Mouse (Mus musculus) CH12.LX (cell line): Measurements from ENCODE around the gene Sfxn1. TPM values are rescaled to one million over a fixed set of nuclear protein-coding genes. Genes with fewer than 3 reads are reported as not detected.
A peak's percentile ranks its signal among the peaks of the same experiment; 100 is the strongest.

Source experiments
- DNase-seq: peaks from one replicate; pipeline ENCODE4 v3.0.0-alpha.2; 2013; ENCODE audit errors: extremely low read depth
- H3K27ac ChIP-seq: 2 replicates; pipeline ENCODE4 v1.5.1; 2012; ENCODE audit warnings: low read depth, mild to moderate bottlenecking, control low read depth, moderate library complexity; ENCODE audit not compliant: insufficient read depth
- H3K27me3 ChIP-seq: replicated peaks from 2 replicates; pipeline ENCODE3; 2012; ENCODE audit warnings: inconsistent platforms
- H3K36me3 ChIP-seq, 2 experiments: replicated peaks in 1 of 2; 2 replicates each; pipeline versions ENCODE3 to v1.6.1; 2012; ENCODE audit warnings: inconsistent platforms in 1 of 2, low read length in 1 of 2, mild to moderate bottlenecking in 1 of 2, mixed read lengths in 1 of 2, moderate library complexity in 1 of 2; ENCODE audit not compliant: control insufficient read depth in 1 of 2, insufficient read depth in 1 of 2
- H3K4me1 ChIP-seq, 2 experiments: 2 replicates each; pipeline ENCODE4 v1.6.1; 2012; ENCODE audit warnings: inconsistent platforms in 1 of 2, moderate library complexity in 1 of 2; ENCODE audit not compliant: insufficient read depth in 2 of 2, control insufficient read depth in 1 of 2
- H3K4me2 ChIP-seq: 2 replicates; pipeline ENCODE4 v1.6.1; 2012; ENCODE audit warnings: low read depth, mild to moderate bottlenecking, control low read depth; ENCODE audit not compliant: poor library complexity, insufficient read depth, severe bottlenecking
- H3K4me3 ChIP-seq, 3 experiments: fragments of 150-350 bp in 1 of 3; sonication (generic) in 1 of 3; replicated peaks in 1 of 3; 2 replicates each; pipeline versions ENCODE3 to v1.5.1; 2011 to 2012; ENCODE audit warnings: low read depth in 2 of 3, low read length in 2 of 3, mild to moderate bottlenecking in 2 of 3, moderate library complexity in 2 of 3, control low read depth in 1 of 3, improper control_type of control experiment in 1 of 3, inconsistent platforms in 1 of 3, mixed read lengths in 1 of 3; ENCODE audit not compliant: poor library complexity in 1 of 3
- H3K79me2 ChIP-seq: replicated peaks from 2 replicates; pipeline ENCODE4 v1.6.1; 2012; ENCODE audit warnings: mild to moderate bottlenecking, moderate library complexity; ENCODE audit not compliant: control insufficient read depth, poor library complexity, insufficient read depth, severe bottlenecking; ENCODE audit errors: extremely low read depth
- H3K9ac ChIP-seq: 2 replicates; pipeline ENCODE4 v1.6.1; 2012; ENCODE audit warnings: low read depth, mild to moderate bottlenecking, control low read depth, moderate library complexity; ENCODE audit not compliant: insufficient read depth
- H3K9me3 ChIP-seq: replicated peaks from 2 replicates; pipeline ENCODE3; 2012; ENCODE audit warnings: low read length, inconsistent platforms, mixed read lengths
- CTCF ChIP-seq, 2 experiments: IDR thresholded peaks in 1 of 2; conservative IDR thresholded peaks in 1 of 2; 2 replicates each; pipeline ENCODE4 v1.5.1; 2011 to 2012; ENCODE audit warnings: low read depth in 2 of 2, low read length in 2 of 2, improper control_type of control experiment in 1 of 2, inconsistent platforms in 1 of 2, mild to moderate bottlenecking in 1 of 2, moderate library complexity in 1 of 2
- E2F4 ChIP-seq: IDR thresholded peaks from 2 replicates; pipeline ENCODE4 v1.6.1; 2011; ENCODE audit warnings: low read depth, low read length, improper control_type of control experiment; ENCODE audit not compliant: insufficient replicate concordance
- ELF1 ChIP-seq: IDR thresholded peaks from 2 replicates; pipeline ENCODE4 v1.6.1; 2014; ENCODE audit warnings: low read depth, mild to moderate bottlenecking, inconsistent platforms, low read length, improper control_type of control experiment
- ETS1 ChIP-seq: conservative IDR thresholded peaks from 2 replicates; pipeline ENCODE4 v1.6.1; 2012; ENCODE audit warnings: low read depth, mild to moderate bottlenecking, inconsistent platforms, low read length, improper control_type of control experiment, moderate library complexity
- JUN ChIP-seq: IDR thresholded peaks from 2 replicates; pipeline ENCODE4 v1.6.1; 2011; ENCODE audit warnings: low read depth, mild to moderate bottlenecking, low read length, improper control_type of control experiment, moderate library complexity; ENCODE audit not compliant: insufficient read depth
- MAFK ChIP-seq: IDR thresholded peaks from 2 replicates; pipeline ENCODE4 v1.6.1; 2011; ENCODE audit warnings: low read length, improper control_type of control experiment; ENCODE audit not compliant: insufficient replicate concordance
- MAX ChIP-seq: IDR thresholded peaks from 2 replicates; pipeline ENCODE4 v1.6.1; 2011; ENCODE audit warnings: low read length, improper control_type of control experiment
- MAZ ChIP-seq: IDR thresholded peaks from 2 replicates; pipeline ENCODE4 v1.6.1; 2012; ENCODE audit warnings: low read depth, mild to moderate bottlenecking, inconsistent platforms, low read length, improper control_type of control experiment, moderate library complexity
- MEF2A ChIP-seq: IDR thresholded peaks from 2 replicates; pipeline ENCODE4 v1.6.1; 2014; ENCODE audit warnings: low read depth, mild to moderate bottlenecking, inconsistent platforms, low read length, improper control_type of control experiment, borderline replicate concordance
- MXI1 ChIP-seq: IDR thresholded peaks from 2 replicates; pipeline ENCODE4 v1.6.1; 2011; ENCODE audit warnings: mild to moderate bottlenecking, low read depth, low read length, improper control_type of control experiment
- MYC ChIP-seq: IDR thresholded peaks from 2 replicates; pipeline ENCODE4 v1.6.1; 2011; ENCODE audit warnings: low read depth, mild to moderate bottlenecking, improper control_type of control experiment, low read length
- NRF1 ChIP-seq: IDR thresholded peaks from 2 replicates; pipeline ENCODE4 v1.6.1; 2014; ENCODE audit warnings: low read depth, mild to moderate bottlenecking, inconsistent platforms, low read length, improper control_type of control experiment, moderate library complexity
- POLR2A ChIP-seq: IDR thresholded peaks from 2 replicates; pipeline ENCODE4 v1.6.1; 2011; ENCODE audit warnings: low read depth, mild to moderate bottlenecking, improper control_type of control experiment, low read length
- RCOR1 ChIP-seq: conservative IDR thresholded peaks from 2 replicates; pipeline ENCODE4 v1.6.1; 2012; ENCODE audit warnings: low read depth, mild to moderate bottlenecking, inconsistent platforms, low read length, improper control_type of control experiment
- TBP ChIP-seq: conservative IDR thresholded peaks from 2 replicates; pipeline ENCODE4 v1.6.1; 2011; ENCODE audit warnings: low read depth, low read length, improper control_type of control experiment
- USF2 ChIP-seq: conservative IDR thresholded peaks from 2 replicates; pipeline ENCODE4 v1.6.1; 2011; ENCODE audit warnings: low read depth, low read length, improper control_type of control experiment
- ZKSCAN1 ChIP-seq: IDR thresholded peaks from 2 replicates; pipeline ENCODE4 v1.6.1; 2012; ENCODE audit warnings: low read depth, inconsistent platforms, low read length, improper control_type of control experiment, borderline replicate concordance
- ZMIZ1 ChIP-seq: IDR thresholded peaks from 2 replicates; pipeline ENCODE4 v1.6.1; 2012; ENCODE audit warnings: low read depth, mild to moderate bottlenecking, inconsistent platforms, low read length, improper control_type of control experiment
- dilution Hi-C: fragments of 300-500 bp; cut with MboI; formaldehyde crosslinking; loops from 2 replicates; pipeline ENCODE4 v1.14.3; 2020; ENCODE audit warnings: low sequenced_read_pairs; ENCODE audit not compliant: extremely low pct_unique_long_range_greater_than_20kb, extremely low pct_ligation_motif_present
- in situ Hi-C: fragments of 300-500 bp; cut with MboI; formaldehyde crosslinking; loops from 3 replicates; pipeline ENCODE4 v1.14.3; 2019; ENCODE audit warnings: low sequenced_read_pairs, low pct_ligation_motif_present, low pct_unique_long_range_greater_than_20kb, mixed read lengths
- polyA plus RNA-seq: library from polyadenylated mRNA; unstranded; fragments of >175 nt; gene quantifications from 2 replicates; pipeline ENCODE4 v1.2.1, GENCODE M21; 2012; ENCODE audit warnings: low read depth; ENCODE audit not compliant: insufficient read length
- total RNA-seq, 2 experiments: library from RNA; depleted of rRNA; stranded (reverse); fragments of 300-350 nt in 1 of 2; fragments of >200 nt in 1 of 2; gene quantifications; 2 replicates each; pipeline ENCODE4 v1.2.3; 2012 to 2014

Sfxn1 gene
- total and polyA plus RNA-seq, 3 experiments: 71.7 to 147 (median 98.0) TPM

DNA sequence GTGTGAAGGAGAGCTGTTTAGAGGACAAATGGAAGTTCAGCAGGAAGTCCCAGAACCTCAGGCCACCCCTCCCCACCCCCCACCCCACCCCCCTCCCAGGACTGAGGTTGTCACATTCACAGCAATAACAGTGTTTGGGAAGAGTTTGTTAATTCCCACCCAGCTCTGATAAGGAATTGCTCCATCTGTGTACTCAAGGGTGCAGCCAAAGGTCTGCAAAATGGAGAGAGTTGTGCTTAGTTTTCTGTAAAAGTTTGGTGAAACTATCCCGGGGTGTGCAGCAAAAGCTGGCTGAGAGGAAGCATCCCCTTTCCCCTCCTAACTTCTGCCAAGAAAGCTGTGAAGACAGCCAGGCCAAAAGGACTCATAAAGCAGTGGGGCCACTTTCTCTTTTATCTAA, 1.4 kb downstream of the Sfxn1 start:
- Histone ChIP-seq H3K4me3 (peak overlapping the region; percentile 87 to 96 (median 95)), H3K27ac (no peak overlapping the region), H3K4me1 (peaks cover 3 to 39% of the 10 kb centered on the region in 2 experiments), H3K9me3 (no peaks in the 10 kb centered on the region), H3K9ac (peak overlapping the region; percentile 93), H3K27me3 (peaks cover 29% of the 10 kb centered on the region)
- TF ChIP-seq POLR2A (no peak), MYC (0 out of 2 replicates have a peak, but pooled peaks have one; percentile 4), ZMIZ1 (no peak), MAZ (no peak), NRF1 (no peak), MAX (no peak)
- TF ChIP-seq, all 38 proteins: peak for 1
- Histone ChIP-seq H3K79me2 (peaks cover 61% of the 10 kb centered on the region), H3K36me3 (peaks cover 12 to 36% of the 10 kb centered on the region in 2 experiments), H3K4me2 (peak overlapping the region; percentile 98)
- dilution Hi-C loops (no loop called here), in situ Hi-C loops (no loop called here)
- DNase-seq: no peak

DNA sequence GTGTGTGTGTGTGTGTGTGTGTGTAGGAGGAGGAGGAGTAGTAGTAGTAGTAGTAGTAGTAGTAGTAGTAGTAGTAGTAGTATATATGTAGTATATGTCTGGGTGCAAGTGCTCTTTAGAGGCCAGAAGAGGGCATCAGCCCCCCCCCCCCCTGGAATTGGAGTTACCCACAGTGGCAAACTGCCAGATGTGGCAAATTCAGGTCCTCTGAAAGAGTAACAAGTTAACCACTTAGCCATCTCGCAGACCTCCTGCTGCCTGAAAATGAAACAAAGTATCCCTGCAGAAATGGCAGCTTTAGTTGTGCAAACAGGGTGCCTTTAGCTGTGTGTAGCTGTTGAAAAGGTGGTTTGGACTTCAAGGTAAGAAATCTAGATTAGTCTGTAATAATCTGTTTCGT, 1.8 kb downstream of the Sfxn1 start:
- Histone ChIP-seq H3K79me2 (peaks cover 65% of the 10 kb centered on the region), H3K4me1 (peaks cover 5 to 41% of the 10 kb centered on the region in 2 experiments), H3K27me3 (peaks cover 25% of the 10 kb centered on the region), H3K4me3 (peak overlapping the region in 2 of 3 experiments; percentile 28 to 95), H3K27ac (no peak overlapping the region), H3K4me2 (peak overlapping the region; percentile 98), H3K36me3 (peaks cover 12 to 38% of the 10 kb centered on the region in 2 experiments), H3K9ac (no peak overlapping the region), H3K9me3 (no peaks in the 10 kb centered on the region)
- dilution Hi-C loops: no loop called here
- TF ChIP-seq USF2 (no peak), RCOR1 (no peak), MAFK (no peak)
- in situ Hi-C loops: no loop called here
- DNase-seq: peak; percentile 25

DNA sequence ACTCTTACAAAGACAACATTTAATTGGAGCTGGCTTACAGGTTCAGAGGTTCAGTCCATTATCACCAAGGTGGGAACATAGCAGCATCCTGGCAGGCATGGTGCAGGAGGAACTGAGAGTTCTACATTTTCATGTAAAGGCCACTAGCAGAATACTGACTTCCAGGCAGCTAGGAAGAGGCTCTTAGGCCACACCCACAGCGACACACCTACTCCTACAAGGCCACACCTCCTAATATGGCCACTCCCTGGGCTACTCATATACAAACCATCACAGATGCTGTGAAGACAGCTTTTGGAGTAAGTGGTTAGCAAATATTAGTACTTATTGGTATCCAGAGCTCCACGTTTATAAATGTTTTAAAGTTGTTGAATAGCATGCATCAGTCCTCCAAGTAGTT, 3.7 kb downstream of the Sfxn1 start:
- Histone ChIP-seq H3K79me2 (peaks cover 85% of the 10 kb centered on the region), H3K36me3 (peaks cover 14 to 56% of the 10 kb centered on the region in 2 experiments), H3K9me3 (no peaks in the 10 kb centered on the region)
- no peak for TF ChIP-seq ELF1
- no peak for TF ChIP-seq E2F4
- TF ChIP-seq TBP: no peak
- no peak for TF ChIP-seq ZKSCAN1
- no peak for TF ChIP-seq JUN
- TF ChIP-seq MEF2A: no peak
- no peak for TF ChIP-seq ETS1
- no peak for TF ChIP-seq CTCF (conservative IDR thresholded peaks at IDR 0.05 in 1 of 2, IDR thresholded peaks at IDR 0.05 in 1 of 2; ENCODE audit: low read depth in 2 of 2, low read length in 2 of 2)
- no peak for TF ChIP-seq MXI1
- TF ChIP-seq, all 38 proteins: peak for 0
- in situ Hi-C loops (no loop called here), dilution Hi-C loops (no loop called here)
- peak; percentile 72 for DNase-seq
- Histone ChIP-seq H3K27me3 (peaks cover 7% of the 10 kb centered on the region), H3K9ac (no peak overlapping the region), H3K27ac (no peak overlapping the region), H3K4me1 (peaks cover 17 to 61% of the 10 kb centered on the region in 2 experiments), H3K4me2 (no peak overlapping the region), H3K4me3 (no peak overlapping the region)
